Mouse (Mus musculus): ENCODE data around the gene Usp42. TPM values are rescaled to one million over a fixed set of nuclear protein-coding genes. Genes with fewer than 3 reads are reported as not detected.

Usp42 gene
- total RNA-seq, 1 experiment, result 10.6 TPM

- H3K4me1 ChIP-seq (ENCODE audit: control insufficient read depth in 2 of 2, insufficient read depth in 2 of 2, low read length in 2 of 2, poor library complexity in 1 of 2), result peaks cover 0 to 4% of the 10 kb centered on the region in 2 experiments; a peak in 1 of 4 replicates
- H3K27ac ChIP-seq (ENCODE audit: insufficient read depth, low read depth, low read length, poor library complexity, severe bottlenecking), result no peak overlapping the region
- no peak overlapping the region for H3K4me3 ChIP-seq (ENCODE audit: insufficient read depth in 1 of 2, low read depth in 1 of 2, low read length in 2 of 2, poor library complexity in 1 of 2, severe bottlenecking in 1 of 2)
- no peaks in the 10 kb centered on the region for H3K9me3 ChIP-seq (ENCODE audit: control insufficient read depth, insufficient read depth, low read depth, low read length)
- TF ChIP-seq MAFK (IDR thresholded peaks at IDR 0.05; ENCODE audit: insufficient read depth, low read depth, low read length) (no peak), CHD2 (IDR thresholded peaks at IDR 0.05; ENCODE audit: low read depth, low read length) (no peak), ZNF384 (IDR thresholded peaks at IDR 0.05; ENCODE audit: low read depth, low read length) (no peak), ZC3H11A (IDR thresholded peaks at IDR 0.05; ENCODE audit: borderline replicate concordance, low read depth, low read length) (no peak), HCFC1 (IDR thresholded peaks at IDR 0.05; ENCODE audit: borderline replicate concordance, insufficient read depth, low read length) (no peak)
- no peak for DNase-seq (ENCODE audit: low read depth, low spot score)
- in situ Hi-C loops (cut with MboI; ENCODE audit: low sequenced_read_pairs in 2 of 2, unreplicated experiment in 2 of 2), result no loop called here
- no peak overlapping the region for H3K9ac ChIP-seq (ENCODE audit: insufficient read depth, low read depth, low read length, poor library complexity, severe bottlenecking)
- no peaks in the 10 kb centered on the region; the same call in 1 of the 2 replicates for H3K36me3 ChIP-seq (ENCODE audit: control insufficient read depth, insufficient read depth, low read length, poor library complexity, severe bottlenecking)
These were observed 53.3 kb downstream of the Usp42 start for GRCm38 (mm10) chr5:143678634-143679271.

GRCm38 (mm10) chr5:143677363-143677762 lies 54.7 kb downstream of the Usp42 start:
- Histone ChIP-seq H3K36me3 (ENCODE audit: control insufficient read depth, insufficient read depth, low read length, poor library complexity, severe bottlenecking) (no peaks in the 10 kb centered on the region; the same call in 1 of the 2 replicates), H3K27ac (ENCODE audit: insufficient read depth, low read depth, low read length, poor library complexity, severe bottlenecking) (no peak overlapping the region), H3K9me3 (ENCODE audit: control insufficient read depth, insufficient read depth, low read depth, low read length) (no peaks in the 10 kb centered on the region), H3K9ac (ENCODE audit: insufficient read depth, low read depth, low read length, poor library complexity, severe bottlenecking) (no peak overlapping the region), H3K4me1 (ENCODE audit: control insufficient read depth in 2 of 2, insufficient read depth in 2 of 2, low read length in 2 of 2, poor library complexity in 1 of 2) (peaks cover 0 to 4% of the 10 kb centered on the region in 2 experiments; a peak in 1 of 4 replicates), H3K4me3 (ENCODE audit: insufficient read depth in 1 of 2, low read depth in 1 of 2, low read length in 2 of 2, poor library complexity in 1 of 2, severe bottlenecking in 1 of 2) (no peak overlapping the region)
- no peak for DNase-seq (ENCODE audit: low read depth, low spot score)
- TF ChIP-seq ZNF384 (IDR thresholded peaks at IDR 0.05; ENCODE audit: low read depth, low read length), result no peak
- TF ChIP-seq CHD2 (IDR thresholded peaks at IDR 0.05; ENCODE audit: low read depth, low read length), result no peak
- TF ChIP-seq MAFK (IDR thresholded peaks at IDR 0.05; ENCODE audit: insufficient read depth, low read depth, low read length), result no peak
- TF ChIP-seq HCFC1 (IDR thresholded peaks at IDR 0.05; ENCODE audit: borderline replicate concordance, insufficient read depth, low read length), result no peak
- TF ChIP-seq ZC3H11A (IDR thresholded peaks at IDR 0.05; ENCODE audit: borderline replicate concordance, low read depth, low read length), result no peak
- in situ Hi-C loops (cut with MboI; ENCODE audit: low sequenced_read_pairs in 2 of 2, unreplicated experiment in 2 of 2), result no loop called here

- no peak for TF ChIP-seq ZC3H11A (IDR thresholded peaks at IDR 0.05; ENCODE audit: borderline replicate concordance, low read depth, low read length)
- TF ChIP-seq HCFC1 (IDR thresholded peaks at IDR 0.05; ENCODE audit: borderline replicate concordance, insufficient read depth, low read length), result no peak
- TF ChIP-seq MAFK (IDR thresholded peaks at IDR 0.05; ENCODE audit: insufficient read depth, low read depth, low read length), result no peak
- no peak for TF ChIP-seq CHD2 (IDR thresholded peaks at IDR 0.05; ENCODE audit: low read depth, low read length)
- TF ChIP-seq ZNF384 (IDR thresholded peaks at IDR 0.05; ENCODE audit: low read depth, low read length), result no peak
- H3K9me3 ChIP-seq (ENCODE audit: control insufficient read depth, insufficient read depth, low read depth, low read length), result no peaks in the 10 kb centered on the region
- peaks cover 0 to 4% of the 10 kb centered on the region in 2 experiments; a peak in 1 of 4 replicates for H3K4me1 ChIP-seq (ENCODE audit: control insufficient read depth in 2 of 2, insufficient read depth in 2 of 2, low read length in 2 of 2, poor library complexity in 1 of 2)
- H3K4me3 ChIP-seq (ENCODE audit: insufficient read depth in 1 of 2, low read depth in 1 of 2, low read length in 2 of 2, poor library complexity in 1 of 2, severe bottlenecking in 1 of 2), result no peak overlapping the region
- H3K9ac ChIP-seq (ENCODE audit: insufficient read depth, low read depth, low read length, poor library complexity, severe bottlenecking), result no peak overlapping the region
- DNase-seq (ENCODE audit: low read depth, low spot score), result no peak
- in situ Hi-C loops (cut with MboI; ENCODE audit: low sequenced_read_pairs in 2 of 2, unreplicated experiment in 2 of 2), result no loop called here
- no peak overlapping the region for H3K27ac ChIP-seq (ENCODE audit: insufficient read depth, low read depth, low read length, poor library complexity, severe bottlenecking)
- H3K36me3 ChIP-seq (ENCODE audit: control insufficient read depth, insufficient read depth, low read length, poor library complexity, severe bottlenecking), result no peaks in the 10 kb centered on the region; the same call in 1 of the 2 replicates
These were observed 55.7 kb downstream of the Usp42 start for GRCm38 (mm10) chr5:143676218-143676985.

GRCm38 (mm10) chr5:143674576-143674975 lies 57.5 kb downstream of the Usp42 start:
- no peaks in the 10 kb centered on the region for H3K9me3 ChIP-seq (ENCODE audit: control insufficient read depth, insufficient read depth, low read depth, low read length)
- DNase-seq (ENCODE audit: low read depth, low spot score), result no peak
- H3K27ac ChIP-seq (ENCODE audit: insufficient read depth, low read depth, low read length, poor library complexity, severe bottlenecking), result no peak overlapping the region
- no peak overlapping the region for H3K4me3 ChIP-seq (ENCODE audit: insufficient read depth in 1 of 2, low read depth in 1 of 2, low read length in 2 of 2, poor library complexity in 1 of 2, severe bottlenecking in 1 of 2)
- TF ChIP-seq ZC3H11A (IDR thresholded peaks at IDR 0.05; ENCODE audit: borderline replicate concordance, low read depth, low read length) (no peak), HCFC1 (IDR thresholded peaks at IDR 0.05; ENCODE audit: borderline replicate concordance, insufficient read depth, low read length) (no peak), CHD2 (IDR thresholded peaks at IDR 0.05; ENCODE audit: low read depth, low read length) (no peak), MAFK (IDR thresholded peaks at IDR 0.05; ENCODE audit: insufficient read depth, low read depth, low read length) (no peak), ZNF384 (IDR thresholded peaks at IDR 0.05; ENCODE audit: low read depth, low read length) (no peak)
- H3K9ac ChIP-seq (ENCODE audit: insufficient read depth, low read depth, low read length, poor library complexity, severe bottlenecking), result no peak overlapping the region
- no peaks in the 10 kb centered on the region for H3K4me1 ChIP-seq (ENCODE audit: control insufficient read depth in 2 of 2, insufficient read depth in 2 of 2, low read length in 2 of 2, poor library complexity in 1 of 2)
- in situ Hi-C loops (cut with MboI; ENCODE audit: low sequenced_read_pairs in 2 of 2, unreplicated experiment in 2 of 2), result no loop called here
- no peaks in the 10 kb centered on the region; the same call in 1 of the 2 replicates for H3K36me3 ChIP-seq (ENCODE audit: control insufficient read depth, insufficient read depth, low read length, poor library complexity, severe bottlenecking)
